Mouse (Mus musculus) neutrophil, adult 5-6 weeks (primary cell): ENCODE measurements around the gene Cdh23. TPM values are rescaled to one million over a fixed set of nuclear protein-coding genes. Genes with fewer than 3 reads are reported as not detected.

Experiments used
- ATAC-seq: fragments of 151-379, 151-347 bp; 2 replicates; pipeline ENCODE4 v1.8.0; 2017; ENCODE audit warnings: mild to moderate bottlenecking, moderate TSS enrichment; ENCODE audit not compliant: insufficient number of reproducible peaks, poor library complexity, low FRiP score, severe bottlenecking; ENCODE audit errors: extremely low read depth
- total RNA-seq: library from RNA; stranded (forward); fragments of 200-1000 nt; gene quantifications from 2 replicates; pipeline ENCODE4 v1.2.3, GENCODE M21; 2017

The Cdh23 gene
- total RNA-seq, 1 experiment from 2014 or later = 1.9 TPM

- no peak for ATAC-seq
These were observed 103.3 kb downstream of the Cdh23 start for GRCm38 (mm10) chr10:60592881-60593575.

DNA sequence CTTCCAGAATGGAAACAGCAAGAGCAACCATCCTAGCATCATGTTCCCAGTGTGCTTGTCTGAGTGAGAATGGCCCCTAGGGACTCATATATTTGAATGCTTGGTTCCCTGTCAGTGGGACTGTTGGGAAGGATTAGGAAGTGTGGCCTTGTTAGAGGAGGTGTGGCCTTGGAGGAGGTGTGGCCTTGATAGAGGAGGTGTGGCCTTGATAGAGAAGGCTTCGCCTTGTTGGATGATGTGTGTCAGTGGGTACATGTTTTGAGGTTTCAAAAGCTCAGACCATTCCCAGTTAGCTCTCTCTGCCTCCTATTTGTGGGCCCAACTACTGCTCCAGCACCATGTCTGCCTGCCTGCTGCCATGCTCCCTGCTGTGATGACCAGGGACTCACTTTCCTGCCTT lies 105.0 kb downstream of the Cdh23 start:
- ATAC-seq = no peak

GRCm38 (mm10) chr10:60590241-60590640 lies 106.0 kb downstream of the Cdh23 start:
- ATAC-seq = no peak

GRCm38 (mm10) chr10:60585691-60586090 lies 110.6 kb downstream of the Cdh23 start:
- no peak for ATAC-seq

DNA sequence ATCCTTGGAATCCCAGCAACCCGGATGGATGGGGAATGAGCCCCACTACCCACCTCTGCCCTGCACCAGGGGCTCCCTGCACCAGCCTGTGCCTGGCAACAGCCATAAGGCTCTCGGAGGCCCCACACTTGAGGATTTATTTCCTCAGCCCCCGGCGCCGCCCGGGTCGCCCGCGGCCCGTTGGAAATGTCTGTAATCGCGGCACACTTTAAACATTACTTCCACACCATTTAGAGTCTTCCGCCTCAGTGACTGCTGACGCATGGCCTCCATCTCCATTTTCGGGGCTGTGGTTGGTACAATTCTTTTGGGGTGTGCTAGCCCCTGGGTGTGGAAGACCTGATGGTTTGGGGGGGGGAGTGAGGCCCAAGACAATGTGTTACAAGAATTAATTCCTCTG lies 113.3 kb downstream of the Cdh23 start:
- no peak for ATAC-seq

DNA sequence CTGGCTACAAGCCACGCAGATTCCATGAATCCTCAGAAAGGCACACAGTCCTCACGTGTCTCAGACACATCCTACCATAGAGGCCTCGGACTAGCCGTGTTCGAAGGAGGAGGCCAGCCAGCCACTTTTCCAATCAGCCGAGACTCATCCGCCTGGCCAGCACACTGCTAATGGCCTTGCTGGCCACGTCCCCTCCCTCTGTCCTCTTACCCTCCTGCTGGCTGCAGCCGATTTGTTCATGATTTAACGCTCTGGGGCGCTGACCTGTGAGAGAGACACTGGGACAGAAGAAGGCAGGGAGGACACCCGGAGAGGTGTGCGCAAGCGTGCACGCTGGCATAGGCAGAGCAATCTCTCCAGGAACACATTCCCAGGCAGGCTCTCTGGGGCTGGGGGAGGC lies 115.6 kb downstream of the Cdh23 start:
- ATAC-seq = no peak

DNA sequence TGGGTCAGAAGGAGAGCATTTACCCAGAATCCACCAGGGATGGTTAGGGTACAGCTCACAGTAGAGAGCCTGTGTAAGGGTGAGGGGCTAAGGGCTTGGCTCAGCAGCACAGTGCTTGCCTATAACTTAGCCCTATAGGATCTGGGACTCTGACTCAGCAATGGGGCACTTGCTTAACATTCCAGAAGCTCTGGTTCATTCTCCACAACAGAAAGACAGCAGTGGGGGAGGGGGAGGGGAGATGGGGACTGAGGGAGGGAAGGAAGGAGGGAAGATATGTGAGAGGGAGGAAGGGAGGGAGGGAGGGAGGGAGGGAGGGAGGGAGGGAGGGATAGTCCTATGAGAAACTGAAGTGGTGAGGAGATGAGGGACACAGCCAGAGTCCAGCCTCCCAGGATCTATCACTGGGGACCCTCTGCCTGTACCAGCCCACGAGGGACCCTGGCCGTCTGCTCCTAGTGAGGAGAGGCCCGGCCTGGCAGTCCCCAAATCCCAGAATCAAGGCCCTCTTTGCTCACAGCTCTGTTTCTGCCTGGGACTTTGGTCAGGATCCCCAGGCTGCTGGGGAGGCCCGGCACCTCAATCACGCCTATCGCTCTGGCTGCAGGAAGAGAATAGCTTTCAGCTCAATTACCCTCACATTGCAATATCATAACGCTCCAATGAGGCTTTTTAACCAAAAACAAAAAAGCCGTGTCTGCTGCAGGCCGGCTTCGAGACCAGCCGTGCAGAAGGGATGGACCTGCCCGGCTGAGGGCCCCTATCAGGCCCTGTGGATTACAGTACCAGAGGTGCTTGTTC lies 117.4 kb downstream of the Cdh23 start:
- no peak for ATAC-seq

GRCm38 (mm10) chr10:60577920-60578737 lies 118.2 kb downstream of the Cdh23 start:
- ATAC-seq = no peak

DNA sequence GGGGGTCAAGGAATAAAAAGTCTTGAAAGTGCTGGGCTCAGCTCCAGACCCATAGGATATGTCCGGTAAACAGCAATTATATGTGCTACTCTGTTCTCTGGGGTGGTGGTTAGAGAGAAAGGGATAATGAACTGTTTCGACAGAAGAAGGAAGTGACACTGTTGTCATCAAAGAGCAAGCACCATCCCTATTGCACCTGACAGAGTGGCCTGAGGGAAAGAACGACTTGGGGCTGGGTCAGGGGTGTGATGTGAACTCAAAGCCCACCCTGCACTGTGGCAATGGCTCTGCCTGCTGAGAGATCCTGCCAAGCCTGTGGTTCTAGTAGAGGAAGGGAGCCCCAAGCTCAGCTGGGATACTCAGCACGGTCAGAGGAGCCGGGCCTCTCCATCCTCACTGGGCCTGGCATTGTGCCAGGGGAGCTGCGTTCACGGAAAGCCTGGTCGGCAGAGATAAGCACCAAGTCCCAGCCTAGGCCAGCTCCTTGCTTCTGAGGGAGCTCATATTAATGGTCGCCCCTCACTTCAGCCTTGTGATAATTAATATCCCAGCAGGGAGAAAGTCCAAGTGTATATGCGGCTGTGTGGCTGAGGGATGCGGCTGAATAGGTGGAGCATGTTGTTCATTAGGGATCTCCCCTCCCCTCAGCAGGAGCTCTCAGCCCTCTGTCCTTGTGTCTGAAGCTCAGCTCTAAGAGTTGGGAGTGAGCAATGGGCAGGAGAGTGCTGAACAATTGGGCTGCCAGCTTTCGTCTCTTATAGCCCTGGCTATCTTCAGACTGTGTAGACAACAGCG lies 119.0 kb downstream of the Cdh23 start:
- ATAC-seq = no peak

DNA sequence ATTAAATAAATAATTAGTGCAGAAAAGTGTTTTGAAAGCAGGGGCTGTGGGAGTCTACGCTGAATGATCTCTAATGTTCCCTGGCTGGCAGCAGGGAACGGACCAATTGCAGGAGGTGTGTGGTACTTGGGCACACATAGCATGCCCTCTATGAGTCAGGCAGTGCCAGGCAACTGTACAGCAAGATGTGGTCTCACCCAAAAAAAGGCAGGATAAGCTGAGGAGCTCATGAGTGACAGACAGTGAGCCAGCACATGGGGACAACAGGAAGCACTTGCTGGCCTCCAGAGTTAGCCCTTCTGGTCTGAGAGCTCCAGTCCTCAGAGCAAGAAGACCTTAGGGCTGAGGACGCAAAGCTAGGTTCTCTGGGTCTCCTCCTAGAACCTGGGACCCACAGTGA lies 121.4 kb downstream of the Cdh23 start:
- ATAC-seq = no peak

GRCm38 (mm10) chr10:60571491-60571890 lies 124.8 kb downstream of the Cdh23 start:
- ATAC-seq = no peak

DNA sequence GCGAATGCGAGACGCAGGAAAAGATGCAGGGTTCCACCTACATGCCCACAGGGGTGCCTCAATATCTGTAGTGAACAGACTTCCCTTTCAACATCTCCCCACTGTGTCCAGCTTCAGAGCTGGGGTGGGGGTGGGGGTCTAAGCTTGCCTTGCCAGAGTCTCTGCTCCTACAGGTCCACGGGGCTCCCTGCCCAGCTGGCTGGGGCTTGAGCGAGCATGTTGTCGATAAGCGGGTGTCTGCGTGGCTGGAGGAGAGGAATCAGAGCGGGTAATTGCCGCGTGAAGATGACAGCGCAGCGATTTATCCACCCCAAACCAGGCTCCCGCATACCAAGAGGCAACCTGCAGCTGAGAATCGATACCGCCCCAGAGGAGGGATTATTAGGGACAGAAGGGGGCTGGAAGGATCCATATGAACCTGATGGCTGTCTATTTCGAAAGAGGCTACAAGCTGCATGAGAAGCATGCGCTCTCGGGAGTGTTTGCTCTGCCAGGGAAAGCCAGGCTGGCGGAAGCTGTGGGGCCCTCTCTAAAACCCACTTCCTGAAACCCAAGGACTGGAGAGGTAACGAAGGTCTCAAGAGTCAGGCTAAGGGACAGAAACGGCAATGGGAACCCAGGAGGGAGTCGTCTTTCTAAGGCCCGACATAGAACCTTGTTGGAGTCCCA lies 129.8 kb downstream of the Cdh23 start:
- ATAC-seq = no peak; the same call in 1 of the 2 replicates

- no peak for ATAC-seq
These were observed 132.2 kb downstream of the Cdh23 start for GRCm38 (mm10) chr10:60564136-60564535.

- ATAC-seq = no peak
These were observed 133.3 kb downstream of the Cdh23 start for GRCm38 (mm10) chr10:60562946-60563345.

DNA sequence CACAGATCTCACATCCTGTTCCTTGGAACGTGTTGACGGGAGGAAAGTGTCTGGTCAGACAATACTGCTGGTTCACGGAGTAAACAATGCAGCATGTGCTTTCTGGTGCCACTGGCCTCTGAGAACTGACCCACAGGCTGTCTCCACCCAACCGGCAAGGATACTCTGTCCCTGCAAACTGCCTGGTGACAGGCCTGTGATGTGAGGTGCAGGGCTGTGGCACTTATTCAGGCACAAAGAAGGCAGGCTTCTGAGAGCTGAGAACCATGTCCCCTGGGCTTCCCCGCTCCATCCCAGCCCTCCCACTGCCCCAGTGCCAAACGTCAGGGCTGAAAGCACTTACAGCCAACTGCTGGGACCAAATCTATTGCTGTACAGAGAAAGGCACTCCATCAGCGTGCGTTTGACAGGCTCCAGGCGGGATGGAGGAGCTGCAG lies 137.8 kb downstream of the Cdh23 start:
- no peak for ATAC-seq

GRCm38 (mm10) chr10:60552951-60553635 lies 143.2 kb downstream of the Cdh23 start:
- no peak for ATAC-seq

DNA sequence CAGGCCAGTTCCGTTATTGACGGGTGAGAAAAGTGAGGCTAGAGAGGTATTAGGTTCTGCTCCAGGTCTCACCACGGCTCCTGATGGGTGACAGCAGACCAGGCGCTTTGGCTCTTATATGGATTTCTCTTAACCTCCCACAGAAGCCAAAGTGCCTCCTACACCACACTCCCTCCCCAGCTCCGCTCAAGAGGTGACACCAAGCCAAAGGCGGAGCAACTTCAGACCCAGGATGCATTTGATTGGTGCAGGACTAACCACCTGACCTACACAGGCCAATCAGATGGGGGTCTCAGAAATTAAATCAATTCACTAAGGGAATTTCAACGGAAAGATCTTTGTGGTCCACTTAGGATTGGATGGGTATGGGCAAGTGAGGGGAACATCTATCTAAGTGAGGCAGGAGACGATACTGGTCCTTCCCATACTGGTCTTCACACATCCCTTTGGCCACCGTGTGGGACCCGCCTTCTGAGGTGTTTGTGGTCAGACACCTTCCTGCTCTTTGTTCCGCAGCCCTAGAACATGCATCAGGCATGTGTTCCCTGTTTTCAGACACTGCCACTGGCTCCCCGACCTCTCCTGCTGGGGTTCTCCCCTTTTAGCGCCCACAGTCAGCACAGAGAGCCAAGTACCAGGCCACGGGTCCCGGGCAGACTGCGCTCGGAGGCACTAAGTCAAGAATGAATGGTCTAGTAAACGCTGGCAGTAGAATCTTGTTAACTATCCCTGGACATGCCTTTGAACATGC lies 157.0 kb downstream of the Cdh23 start:
- no peak for ATAC-seq
